Mouse (Mus musculus): ENCODE data around the gene Atp9a.

Atp9a gene

GRCm38 (mm10) chr2:168633301-168633816 lies 108.8 kb downstream of the Atp9a start:
- no peak for DNase-seq

- no peak for DNase-seq
Observed at GRCm38 (mm10) chr2:168632543-168632942, 109.7 kb downstream of the Atp9a start.

GRCm38 (mm10) chr2:168628787-168629186 lies 113.4 kb downstream of the Atp9a start:
- peak; percentile 88 for DNase-seq

- DNase-seq = peak; percentile 63
Observed at GRCm38 (mm10) chr2:168627829-168628770, 114.1 kb downstream of the Atp9a start.

GRCm38 (mm10) chr2:168626385-168626784 lies 115.8 kb downstream of the Atp9a start:
- DNase-seq = no peak

GRCm38 (mm10) chr2:168625091-168625490 lies 117.1 kb downstream of the Atp9a start:
- no peak for DNase-seq

GRCm38 (mm10) chr2:168621111-168621802 lies 121.0 kb downstream of the Atp9a start:
- no peak for DNase-seq

GRCm38 (mm10) chr2:168618205-168618717 lies 123.9 kb downstream of the Atp9a start:
- no peak for DNase-seq

- no peak for DNase-seq
Observed at GRCm38 (mm10) chr2:168615160-168615559, 127.0 kb downstream of the Atp9a start.

- no peak for DNase-seq
Observed at GRCm38 (mm10) chr2:168614170-168614872, 127.9 kb downstream of the Atp9a start.

- no peak for DNase-seq
Observed at GRCm38 (mm10) chr2:168613092-168613880, 128.9 kb downstream of the Atp9a start.

GRCm38 (mm10) chr2:168610941-168611340 lies 131.3 kb downstream of the Atp9a start:
- DNase-seq = no peak

GRCm38 (mm10) chr2:168609653-168610248 lies 132.5 kb downstream of the Atp9a start:
- DNase-seq = no peak

- no peak for DNase-seq
Observed at GRCm38 (mm10) chr2:168608125-168608564, 134.1 kb downstream of the Atp9a start.

- no peak for DNase-seq
Observed at GRCm38 (mm10) chr2:168604655-168605070, 137.5 kb downstream of the Atp9a start.

- no peak for DNase-seq
Observed at GRCm38 (mm10) chr2:168602387-168602741, 139.8 kb downstream of the Atp9a start.

GRCm38 (mm10) chr2:168601491-168602386 lies 140.5 kb downstream of the Atp9a start, which contains the start of gene Nfatc2:
Nfatc2 (minus strand) TSS chr2:168601657.
- peak; percentile 91 for DNase-seq

- DNase-seq = no peak
Observed at GRCm38 (mm10) chr2:168600750-168601490, 141.3 kb downstream of the Atp9a start.

- no peak for DNase-seq
Observed at GRCm38 (mm10) chr2:168595693-168596092, 146.5 kb downstream of the Atp9a start.

- no peak for DNase-seq
Observed at GRCm38 (mm10) chr2:168593676-168594075, 148.5 kb downstream of the Atp9a start.
